Mouse (Mus musculus): Measurements from ENCODE around the gene Gm26657. TPM values are rescaled to one million over a fixed set of nuclear protein-coding genes. Genes with fewer than 3 reads are reported as not detected.

The Gm26657 gene
- not detected for total RNA-seq (2022)

DNA sequence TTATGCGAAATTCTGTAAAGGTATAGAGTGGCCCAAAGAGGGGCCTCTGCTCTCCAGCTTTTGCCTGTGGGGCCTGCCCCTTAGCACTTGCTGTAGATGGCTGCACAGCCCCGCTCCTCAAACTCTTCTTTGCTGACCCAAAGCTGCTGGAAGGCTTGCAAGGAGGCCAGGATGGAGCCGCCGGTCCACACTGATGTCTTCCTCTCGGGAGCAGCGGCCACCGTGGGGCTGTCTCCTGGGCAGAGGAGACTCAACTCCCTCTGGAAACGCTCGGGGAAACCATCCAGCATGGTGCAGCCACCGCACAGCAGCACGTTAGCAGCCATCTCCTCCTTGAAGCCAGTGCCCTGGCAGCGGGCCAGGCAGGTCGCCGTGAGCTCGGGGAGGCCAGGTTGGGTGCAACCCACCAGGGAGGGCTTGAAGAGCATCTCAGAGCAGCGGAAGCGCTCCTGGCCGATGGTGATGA lies at the start of gene Gm26657:
Gene Gm26657, plus strand, starts transcription at position 51 of the 466 bp plus-strand sequence.
- DNase-seq: no peak

DNA sequence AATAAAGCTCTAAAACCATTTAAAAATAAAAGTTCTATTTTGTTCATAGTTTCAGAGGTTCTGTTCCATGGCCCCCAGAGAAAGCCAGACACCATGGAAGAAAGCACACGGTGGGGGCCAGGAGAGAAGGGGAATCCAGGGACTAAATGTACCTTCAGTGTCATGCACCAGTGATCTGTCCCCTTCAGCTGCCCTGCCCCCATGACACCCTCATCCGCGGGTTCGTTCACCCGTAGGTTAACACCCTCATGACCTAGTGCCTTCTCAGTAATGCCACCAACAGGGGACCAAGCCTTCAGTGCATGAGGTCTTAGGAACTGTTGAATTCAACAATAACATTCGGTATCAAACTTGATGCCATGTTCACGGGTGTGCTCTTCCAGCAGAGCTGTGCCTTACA lies 43.5 kb upstream of the Gm26657 start:
- no peak for DNase-seq

- no peak for DNase-seq
Measured at GRCm38 (mm10) chr4:56698671-56699070, 41.2 kb upstream of the Gm26657 start.

- no peak for DNase-seq
Measured at GRCm38 (mm10) chr4:56702234-56702633, 37.6 kb upstream of the Gm26657 start.

GRCm38 (mm10) chr4:56713155-56713554 lies 26.7 kb upstream of the Gm26657 start:
- DNase-seq: no peak

DNA sequence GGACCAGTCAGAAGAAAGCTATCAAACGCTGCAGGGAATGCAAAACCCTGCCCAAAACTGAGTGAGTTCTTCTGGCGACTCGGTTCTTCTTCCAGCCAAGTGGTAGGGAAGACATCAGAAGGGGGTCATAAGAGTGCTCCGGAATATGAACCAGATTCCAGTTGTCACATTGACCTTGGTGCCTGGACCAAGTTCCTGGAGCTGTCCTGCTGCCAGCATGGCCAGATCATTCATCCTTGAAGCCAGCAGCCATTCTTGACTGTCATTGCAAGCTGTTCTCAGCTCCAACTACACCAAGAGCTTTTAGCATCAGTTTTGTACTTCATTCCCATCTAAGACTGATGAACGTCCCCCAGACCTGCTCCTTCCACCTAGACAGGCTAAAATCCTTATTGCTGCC lies 23.1 kb upstream of the Gm26657 start:
- DNase-seq: peak; percentile 32

GRCm38 (mm10) chr4:56717932-56718331 lies 21.9 kb upstream of the Gm26657 start:
- DNase-seq: no peak

DNA sequence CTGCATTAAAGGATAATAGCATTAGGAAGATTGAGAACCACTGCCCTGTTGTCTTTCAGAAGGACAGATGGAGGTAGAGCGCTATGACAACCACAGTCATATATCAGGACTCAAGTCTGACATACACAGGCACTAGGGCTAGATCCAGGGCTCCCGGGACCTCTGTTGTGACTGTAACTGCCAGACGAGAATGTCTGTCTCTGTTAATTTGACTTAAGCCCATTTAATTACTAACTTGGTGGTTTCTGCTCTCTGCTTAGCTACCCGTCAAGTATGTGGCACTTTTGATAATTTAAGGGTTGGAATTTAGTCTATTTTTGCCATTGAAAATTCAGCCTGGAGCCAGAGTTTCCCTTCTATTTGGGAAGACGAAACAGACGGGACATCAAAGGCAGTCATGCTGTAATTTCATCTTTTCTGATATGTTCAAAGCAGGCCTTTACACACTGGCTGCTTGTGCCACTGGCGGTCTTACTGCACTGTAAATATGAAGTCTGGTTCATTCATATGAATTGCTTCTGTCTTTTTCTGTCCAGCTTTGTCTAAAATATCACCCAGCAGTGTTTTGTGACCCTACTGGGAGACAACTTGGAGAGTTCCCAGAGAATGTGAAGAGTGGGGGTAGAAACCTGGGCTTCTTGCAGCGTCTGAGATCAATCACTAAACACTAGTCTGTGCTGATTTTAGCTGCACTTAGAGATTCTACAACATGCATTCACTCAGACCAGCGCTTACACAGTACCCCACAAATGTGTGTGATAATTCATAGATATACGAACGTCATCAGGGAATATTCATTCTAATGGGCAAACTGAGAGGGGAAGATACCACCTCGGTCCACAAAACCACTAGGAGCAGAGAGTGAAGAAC lies 21.1 kb upstream of the Gm26657 start:
- no peak for DNase-seq

DNA sequence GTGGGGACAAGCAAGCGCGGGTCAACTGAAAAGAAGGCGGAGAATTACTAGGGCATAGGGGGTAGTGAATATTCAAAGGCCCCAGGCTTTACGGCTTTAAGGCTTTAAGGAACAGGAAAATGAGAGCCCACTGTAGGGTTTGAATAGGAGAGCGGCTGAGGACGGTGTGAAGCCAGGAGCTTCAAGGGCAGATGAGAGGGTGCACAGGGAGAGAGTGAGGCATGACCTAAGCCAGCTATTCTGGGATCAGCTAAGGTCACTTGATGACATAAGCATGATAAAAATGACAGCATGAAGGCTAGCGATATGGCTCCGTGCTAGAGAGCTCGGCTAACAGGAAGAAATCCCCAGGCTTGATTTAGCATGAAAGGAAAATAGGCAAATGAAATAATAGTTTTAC lies 20.4 kb upstream of the Gm26657 start:
- DNase-seq: no peak

DNA sequence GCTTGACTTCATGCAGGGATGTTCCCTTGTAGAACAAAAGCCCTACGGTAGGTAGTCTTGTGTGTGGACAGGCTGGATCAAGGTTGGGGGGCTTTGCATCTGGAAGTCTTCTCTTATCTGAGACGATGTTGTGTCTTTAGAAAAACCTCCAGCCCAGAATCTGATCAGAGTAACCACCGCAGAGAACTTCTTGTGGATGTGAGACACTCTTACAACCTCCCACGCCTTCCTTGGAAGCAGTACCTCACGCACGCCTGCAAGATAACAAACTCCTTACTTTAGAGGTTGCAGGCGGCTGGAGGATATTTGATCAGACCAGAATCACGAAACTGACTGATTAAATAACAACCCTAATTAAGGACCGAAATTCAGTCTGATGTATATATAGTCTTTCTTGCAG lies 19.5 kb upstream of the Gm26657 start:
- no peak for DNase-seq

DNA sequence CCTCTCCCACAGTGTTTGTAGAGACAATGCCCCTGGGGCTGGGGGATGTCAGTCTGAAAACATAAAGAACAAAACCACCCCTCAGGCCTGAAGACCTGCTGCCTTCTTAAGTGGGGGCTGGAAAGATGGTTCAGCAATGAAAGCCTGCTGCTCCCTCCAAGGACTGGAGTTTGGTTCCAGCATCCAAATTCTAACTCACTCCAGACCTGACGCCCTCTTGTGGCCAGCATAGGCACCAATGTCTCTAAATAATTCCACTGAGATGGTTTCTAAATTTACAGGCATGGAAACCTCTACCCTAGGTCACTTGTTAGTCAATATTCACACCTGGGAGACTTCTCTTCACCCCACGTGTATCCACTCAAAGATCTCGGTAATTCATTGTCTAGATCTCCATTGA lies 18.4 kb upstream of the Gm26657 start:
- no peak for DNase-seq

- DNase-seq: no peak
Measured at GRCm38 (mm10) chr4:56722346-56722745, 17.5 kb upstream of the Gm26657 start.

DNA sequence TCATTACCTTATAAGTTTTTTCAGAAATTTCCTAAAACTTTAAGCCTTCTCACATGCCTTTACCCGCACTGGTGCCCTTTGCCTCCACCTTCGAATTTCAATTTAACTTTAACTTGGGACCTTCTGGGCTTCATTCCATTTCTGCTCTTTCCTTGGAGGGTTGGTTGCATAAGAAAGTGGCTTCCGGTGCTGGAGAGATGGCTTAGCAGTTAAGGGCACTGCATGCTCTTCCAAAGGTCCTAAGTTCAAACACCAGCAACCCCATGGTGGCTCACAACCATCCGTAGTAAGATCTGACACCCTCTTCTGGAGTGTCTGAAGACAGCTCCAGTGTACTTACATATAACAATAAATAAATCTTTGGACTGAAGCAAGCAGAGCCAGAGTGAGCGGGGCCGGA lies 16.6 kb upstream of the Gm26657 start:
- no peak for DNase-seq

- no peak for DNase-seq
Measured at GRCm38 (mm10) chr4:56725839-56726238, 14.0 kb upstream of the Gm26657 start.

GRCm38 (mm10) chr4:56740611-56741010 lies 741 bp downstream of the Gm26657 start:
- DNase-seq: no peak

DNA sequence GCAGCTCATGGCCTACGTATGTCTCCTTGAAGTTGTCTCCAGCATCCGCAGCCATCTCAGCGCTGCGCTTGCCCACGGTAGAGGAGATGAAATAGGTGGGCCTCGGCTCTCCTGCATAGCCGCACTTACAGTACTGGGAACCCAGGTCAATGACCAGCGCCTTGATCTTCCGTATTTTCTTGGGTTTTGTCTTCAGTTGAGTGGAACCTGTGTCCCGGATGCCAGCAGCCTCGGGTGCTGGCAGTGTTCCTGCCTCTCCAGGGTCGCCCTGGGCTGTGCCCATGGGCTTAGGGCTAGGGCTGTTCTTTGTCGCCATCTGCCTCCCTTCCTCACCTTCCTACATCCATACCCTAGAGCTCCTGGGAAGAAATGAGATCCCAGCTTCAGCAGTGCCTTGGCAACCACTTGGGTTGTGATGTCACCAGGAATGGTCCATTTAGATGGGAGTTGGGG lies 1.2 kb downstream of the Gm26657 start, which contains the start of gene Actl7b:
Gene Actl7b, minus strand, starts transcription at position 403 of the 453 bp plus-strand sequence.
- DNase-seq: no peak

DNA sequence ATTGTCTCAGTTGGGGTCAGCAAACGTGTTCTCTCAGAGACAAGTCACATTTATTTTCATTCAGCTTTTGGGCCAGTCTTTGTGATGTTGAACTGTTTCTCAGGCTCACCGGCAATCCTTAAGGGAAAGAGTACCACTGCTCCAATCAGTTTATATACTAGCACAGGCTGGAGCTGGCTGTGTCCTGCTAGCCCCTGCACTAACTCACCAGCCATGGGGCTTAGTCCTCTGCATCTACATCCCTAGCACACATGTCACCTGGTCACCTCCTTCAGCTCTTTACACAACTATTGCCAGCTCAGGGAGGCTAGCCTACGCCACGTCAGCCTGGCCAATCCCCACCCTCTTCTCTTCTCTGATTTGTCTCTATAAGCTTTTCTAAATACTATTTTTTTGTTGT lies 2.8 kb downstream of the Gm26657 start:
- no peak for DNase-seq

GRCm38 (mm10) chr4:56743363-56744195 lies 3.7 kb downstream of the Gm26657 start, which contains the start of gene Actl7a:
TSS of gene Actl7a (plus strand) at chr4:56743413.
- no peak for DNase-seq

DNA sequence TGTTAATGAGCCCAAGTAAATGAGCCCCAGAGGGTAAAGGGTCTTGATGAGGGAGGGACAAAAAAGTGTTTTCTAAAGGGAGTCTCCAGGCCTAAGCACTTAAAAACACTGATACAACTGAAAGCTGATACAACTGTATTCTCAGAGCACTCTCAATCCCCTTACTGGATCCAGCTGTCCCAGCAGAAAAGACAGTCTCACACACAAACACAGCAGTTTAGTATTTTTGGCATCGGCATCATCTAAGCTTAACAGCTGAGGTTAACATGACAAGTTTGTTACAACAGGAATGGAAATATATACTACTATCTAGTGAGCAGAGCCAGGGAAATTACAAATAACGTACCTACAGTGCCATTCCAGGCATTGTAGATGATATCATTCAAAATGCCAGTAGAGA lies 6.5 kb downstream of the Gm26657 start:
- DNase-seq: no peak

- DNase-seq: no peak
Measured at GRCm38 (mm10) chr4:56747456-56747855, 7.6 kb downstream of the Gm26657 start.

DNA sequence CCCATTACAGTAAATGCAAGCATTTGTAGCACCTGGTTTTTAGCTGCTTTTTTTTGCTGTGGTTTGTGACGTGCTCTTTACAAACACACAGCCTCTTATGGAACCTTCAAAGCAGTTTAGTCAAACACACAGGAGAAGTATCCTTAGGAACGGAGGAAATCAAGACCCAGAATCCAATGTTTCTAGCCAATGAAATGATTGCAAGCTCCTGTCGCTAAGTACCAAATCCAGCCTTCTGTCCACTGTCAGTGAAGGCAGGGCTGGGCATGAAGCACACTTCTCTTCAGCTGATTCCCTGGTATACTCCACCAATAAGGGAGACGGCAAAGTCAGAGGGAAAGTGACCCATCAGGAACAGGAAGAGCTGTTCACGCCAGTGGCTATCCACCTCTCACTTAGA lies 16.2 kb downstream of the Gm26657 start:
- no peak for DNase-seq

- DNase-seq: no peak
Measured at GRCm38 (mm10) chr4:56756966-56757600, 17.2 kb downstream of the Gm26657 start.

DNA sequence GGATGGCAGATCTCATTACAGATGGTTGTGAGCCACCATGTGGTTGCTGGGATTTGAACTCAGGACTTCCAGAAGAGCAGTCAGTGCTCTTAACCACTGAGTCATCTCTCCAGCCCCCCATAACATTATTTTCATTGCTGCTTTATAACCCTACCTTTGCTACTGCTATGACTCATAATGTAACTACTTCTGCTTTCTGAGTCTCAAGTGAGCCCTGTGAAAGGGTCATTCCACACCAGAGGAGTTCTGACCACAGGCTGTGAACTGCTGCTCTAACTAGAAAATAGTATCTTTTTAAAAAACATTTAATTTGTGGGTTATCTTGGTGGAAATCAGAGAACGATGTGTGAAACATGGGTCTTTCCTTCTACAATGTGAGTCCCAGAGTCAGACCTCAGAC lies 17.8 kb downstream of the Gm26657 start:
- no peak for DNase-seq
